Mouse (Mus musculus) heart, embryonic 14.5 days (tissue): ENCODE measurements around the gene Rsg1. TPM values are rescaled to one million over a fixed set of nuclear protein-coding genes. Genes with fewer than 3 reads are reported as not detected.
A peak's percentile ranks its signal among the peaks of the same experiment; 100 is the strongest.

ENCODE experiments used
- ATAC-seq: fragments of 200-750 bp; cut with Nextera tagmentation; 2 replicates; pipeline ENCODE4 v1.8.0; 2017; ENCODE audit warnings: low read depth, moderate TSS enrichment; ENCODE audit not compliant: insufficient number of reproducible peaks, insufficient read depth, low FRiP score
- H3K27ac ChIP-seq, 2 experiments: fragments of 200-500 bp in 1 of 2; fragments of 300-500 bp in 1 of 2; sonication (generic) in 1 of 2; replicated peaks in 1 of 2; 2 replicates each; pipeline ENCODE4 v1.5.1; 2012 to 2014; ENCODE audit warnings: low read depth in 2 of 2, low read length in 2 of 2, control low read depth in 1 of 2, mild to moderate bottlenecking in 1 of 2, mixed read lengths in 1 of 2; ENCODE audit not compliant: control insufficient read depth in 1 of 2, insufficient read depth in 1 of 2
- H3K27me3 ChIP-seq: fragments of 300-500 bp; sonication (generic); 2 replicates; pipeline ENCODE4 v1.6.1; 2014; ENCODE audit warnings: mild to moderate bottlenecking, low read length, control low read depth; ENCODE audit not compliant: control insufficient read depth, insufficient read depth
- H3K36me3 ChIP-seq: fragments of 300-500 bp; sonication (generic); 2 replicates; pipeline ENCODE4 v1.6.1; 2014; ENCODE audit warnings: mild to moderate bottlenecking, control low read depth, low read length, mixed read lengths; ENCODE audit not compliant: control insufficient read depth, insufficient read depth
- H3K4me1 ChIP-seq, 2 experiments: fragments of 200-500 bp in 1 of 2; fragments of 300-500 bp in 1 of 2; sonication (generic) in 1 of 2; 2 replicates each; pipeline ENCODE4 v1.6.1; 2012 to 2014; ENCODE audit warnings: low read length in 2 of 2, control low read depth in 1 of 2, mixed read lengths in 1 of 2; ENCODE audit not compliant: control insufficient read depth in 2 of 2, insufficient read depth in 2 of 2
- H3K4me2 ChIP-seq: fragments of 300-500 bp; sonication (generic); 2 replicates; pipeline ENCODE4 v1.6.1; 2014; ENCODE audit warnings: mild to moderate bottlenecking, low read length
- H3K4me3 ChIP-seq, 2 experiments: fragments of 200-500 bp in 1 of 2; fragments of 300-500 bp in 1 of 2; sonication (generic) in 1 of 2; 2 replicates each; pipeline ENCODE4 v1.5.1; 2012 to 2014; ENCODE audit warnings: low read length in 2 of 2, mild to moderate bottlenecking in 2 of 2, control low read depth in 1 of 2, low read depth in 1 of 2, moderate library complexity in 1 of 2; ENCODE audit not compliant: control insufficient read depth in 1 of 2, insufficient read depth in 1 of 2
- H3K9ac ChIP-seq: fragments of 300-500 bp; sonication (generic); 2 replicates; pipeline ENCODE4 v1.6.1; 2014; ENCODE audit warnings: mild to moderate bottlenecking, low read length
- H3K9me3 ChIP-seq: fragments of 300-500 bp; sonication (generic); 2 replicates; pipeline ENCODE4 v1.6.1; 2016; ENCODE audit warnings: low read length, control low read depth; ENCODE audit not compliant: control insufficient read depth
- WGBS: fragments of 180-500 bp; shearing (Covaris S2); extraction: QIAGEN DNeasy Blood & Tissue Kit; methylation state at CpG from one replicate; pipeline ENCODE4 v1.1.7; 2014; 5-methylcytosine and 5-hydroxymethylcytosine counted together
- polyA plus RNA-seq: library from polyadenylated mRNA; unstranded; fragments of >200 nt; fragmentation: Nextera tagmentation; extraction: Ambion mirVana; gene quantifications from 2 replicates; pipeline ENCODE4 v1.2.1, GENCODE M21; 2014

Gene Rsg1
- polyA plus RNA-seq, 1 experiment from 2014 or later = 1.5 TPM

- no peak overlapping the region for H3K9ac ChIP-seq
- no peak overlapping the region for H3K4me3 ChIP-seq
- H3K4me1 ChIP-seq = peaks cover 0 to 4% of the 10 kb centered on the region in 2 experiments; a peak in 1 of 4 replicates
- H3K27ac ChIP-seq = no peak overlapping the region
- no peaks in the 10 kb centered on the region for H3K36me3 ChIP-seq
- no peak overlapping the region for H3K4me2 ChIP-seq
- ATAC-seq = no peak
- 70% methylated on average over 12 of the region's 12 CpGs for WGBS
- no peaks in the 10 kb centered on the region for H3K27me3 ChIP-seq
- H3K9me3 ChIP-seq = no peaks in the 10 kb centered on the region
These were observed 45.7 kb downstream of the Rsg1 start for GRCm38 (mm10) chr4:141259413-141259812.

DNA sequence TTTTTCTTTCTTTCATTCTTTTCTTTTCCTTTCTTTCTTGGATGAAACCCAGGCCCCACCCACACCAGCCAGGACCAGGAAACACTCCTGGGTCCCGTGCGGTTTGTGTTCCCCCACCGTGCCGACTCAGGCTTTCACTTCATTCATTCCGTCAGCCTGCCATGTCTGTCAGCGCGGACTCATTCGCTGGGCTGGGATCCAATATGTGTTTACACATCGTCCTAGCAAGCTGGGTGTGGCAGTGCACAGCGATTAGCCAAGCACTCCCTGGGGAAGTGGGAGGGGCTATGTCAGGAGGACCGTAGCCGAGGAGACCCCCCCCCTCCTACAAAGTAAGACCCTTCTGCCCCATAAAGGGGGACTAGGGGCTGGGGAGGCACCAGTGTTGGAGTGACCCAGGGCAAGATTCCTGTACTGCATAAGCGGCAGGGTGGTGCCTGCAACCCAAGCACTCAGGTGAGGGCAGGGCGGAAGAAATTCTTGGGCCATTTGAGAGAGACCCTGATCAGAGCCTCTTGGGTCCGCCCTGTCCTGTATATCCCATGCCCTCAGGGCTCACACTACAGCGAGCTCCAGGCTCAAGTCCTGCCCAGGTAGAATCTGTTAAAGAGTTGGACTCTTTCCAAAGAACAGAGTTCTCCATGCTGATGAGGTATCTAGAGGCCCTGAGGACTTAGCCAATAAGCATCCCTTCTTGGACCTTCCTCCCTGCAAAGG, 46.4 kb downstream of the Rsg1 start:
- H3K36me3 ChIP-seq = no peaks in the 10 kb centered on the region
- no peaks in the 10 kb centered on the region for H3K9me3 ChIP-seq
- no peak overlapping the region for H3K27ac ChIP-seq
- no peaks in the 10 kb centered on the region for H3K27me3 ChIP-seq
- peak overlapping the region; percentile 8 to 11; a peak in 1 of 4 replicates for H3K4me3 ChIP-seq
- H3K4me1 ChIP-seq = peaks cover 0 to 4% of the 10 kb centered on the region in 2 experiments; a peak in 1 of 4 replicates
- peak overlapping the region; percentile 51 for H3K4me2 ChIP-seq
- peak; percentile 29; the same call in 1 of the 2 replicates for ATAC-seq
- peak overlapping the region; percentile 45; the same call in 1 of the 2 replicates for H3K9ac ChIP-seq
- WGBS = 48% methylated on average over 16 of the region's 16 CpGs

DNA sequence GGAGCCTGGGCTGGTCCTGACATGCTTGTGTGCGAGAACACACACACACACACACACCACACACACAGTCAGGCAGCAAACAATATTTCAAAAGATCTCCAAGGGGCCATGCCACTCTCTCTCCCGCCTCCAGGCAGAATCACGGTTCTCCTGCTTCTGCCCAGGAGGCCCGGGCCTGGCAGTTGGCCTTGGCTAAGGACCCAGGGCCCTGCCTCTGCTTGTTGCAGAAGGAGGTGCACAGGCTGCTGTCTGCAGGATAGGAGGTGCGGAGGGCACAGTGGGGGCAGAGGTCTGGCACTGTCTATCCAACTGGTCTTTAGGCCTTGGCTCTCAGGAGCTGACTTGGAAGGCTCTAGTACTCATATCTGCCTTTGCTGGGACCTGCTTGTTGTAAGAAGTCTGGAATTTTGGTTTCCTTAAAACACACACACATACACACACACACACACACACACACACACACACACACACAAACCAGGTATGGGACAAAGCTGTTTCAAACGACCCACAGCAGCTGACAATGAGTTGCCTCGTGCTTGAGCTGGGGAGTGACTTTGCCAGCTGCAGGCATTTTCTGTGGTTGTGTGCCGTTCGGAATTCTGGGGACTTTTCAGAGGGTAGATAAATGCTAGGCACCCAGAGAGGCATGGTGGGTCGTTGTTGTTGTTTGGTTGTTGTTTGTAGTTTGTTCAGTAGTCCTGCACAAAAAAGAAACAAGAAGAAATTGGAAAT, 49.3 kb downstream of the Rsg1 start:
- no peak overlapping the region for H3K9ac ChIP-seq

DNA sequence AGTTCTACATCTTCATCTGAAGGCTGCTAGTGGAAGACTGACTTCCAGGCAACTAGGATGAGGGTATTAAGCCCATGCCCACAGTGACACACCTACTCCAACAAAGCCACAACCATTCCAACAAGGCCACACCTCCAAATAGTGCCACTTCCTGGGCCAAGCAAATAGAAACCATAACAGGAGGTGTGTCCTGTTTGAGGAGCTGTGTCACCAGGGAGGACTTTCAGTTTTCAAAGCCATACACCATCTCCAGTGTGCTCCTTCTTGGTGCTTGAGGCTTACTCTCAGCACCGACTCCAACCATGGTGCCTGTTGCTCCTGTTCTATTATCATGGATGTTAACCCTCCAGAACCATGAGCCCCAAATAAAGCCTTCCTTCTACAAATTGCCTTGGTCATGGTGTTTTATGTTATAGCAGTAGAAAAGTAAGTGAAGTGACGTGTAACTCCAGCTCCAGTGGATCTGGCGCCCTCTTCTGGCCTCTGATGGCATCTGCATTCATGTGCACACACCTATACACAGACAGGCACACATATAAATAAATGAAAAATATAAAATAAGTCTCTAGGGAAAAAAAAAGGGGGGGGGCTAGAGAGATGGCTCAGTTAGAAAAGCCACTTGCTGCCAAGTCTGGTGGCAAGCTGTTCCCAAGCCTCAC, 52.4 kb downstream of the Rsg1 start:
- no peak overlapping the region for H3K27ac ChIP-seq
- no peak for ATAC-seq
- no peaks in the 10 kb centered on the region for H3K27me3 ChIP-seq
- no peaks in the 10 kb centered on the region for H3K36me3 ChIP-seq
- no peak overlapping the region for H3K4me3 ChIP-seq
- no peaks in the 10 kb centered on the region for H3K4me1 ChIP-seq
- H3K9ac ChIP-seq = no peak overlapping the region
- H3K4me2 ChIP-seq = no peak overlapping the region
- WGBS = 87% methylated on average over 3 of the region's 3 CpGs
- 0 out of 2 replicates have a peak, but pooled peaks cover 3% of the 10 kb centered on the region for H3K9me3 ChIP-seq

More for the DNA sequence above, 49.3 kb downstream of the Rsg1 start:
- H3K4me3 ChIP-seq = no peak overlapping the region
- WGBS = 72% methylated on average over 10 of the region's 10 CpGs
- H3K27ac ChIP-seq = no peak overlapping the region
- H3K27me3 ChIP-seq = no peaks in the 10 kb centered on the region
- H3K4me2 ChIP-seq = no peak overlapping the region
- H3K9me3 ChIP-seq = 0 out of 2 replicates have a peak, but pooled peaks cover 3% of the 10 kb centered on the region
- no peak for ATAC-seq
- peaks cover 0 to 4% of the 10 kb centered on the region in 2 experiments; a peak in 1 of 4 replicates for H3K4me1 ChIP-seq
- no peaks in the 10 kb centered on the region for H3K36me3 ChIP-seq

GRCm38 (mm10) chr4:141267250-141267649, 53.5 kb downstream of the Rsg1 start:
- WGBS = 77% methylated on average over 3 of the region's 3 CpGs
- Histone ChIP-seq H3K4me2 (no peak overlapping the region), H3K4me1 (peaks cover 0 to 3% of the 10 kb centered on the region in 2 experiments; a peak in 1 of 4 replicates), H3K27me3 (no peaks in the 10 kb centered on the region), H3K27ac (no peak overlapping the region), H3K9ac (no peak overlapping the region), H3K4me3 (no peak overlapping the region), H3K9me3 (0 out of 2 replicates have a peak, but pooled peaks cover 3% of the 10 kb centered on the region), H3K36me3 (no peaks in the 10 kb centered on the region)
- no peak for ATAC-seq

- H3K9me3 ChIP-seq = 0 out of 2 replicates have a peak, but pooled peaks cover 3% of the 10 kb centered on the region
- no peaks in the 10 kb centered on the region for H3K36me3 ChIP-seq
- H3K4me1 ChIP-seq = peaks cover 0 to 3% of the 10 kb centered on the region in 2 experiments; a peak in 1 of 4 replicates
- no peak overlapping the region for H3K27ac ChIP-seq
- H3K9ac ChIP-seq = no peak overlapping the region
- no peak for ATAC-seq
- no peak overlapping the region for H3K4me3 ChIP-seq
- no peak overlapping the region for H3K4me2 ChIP-seq
- WGBS = 38% methylated on average over 9 of the region's 9 CpGs
- H3K27me3 ChIP-seq = no peaks in the 10 kb centered on the region
These were observed 54.1 kb downstream of the Rsg1 start for GRCm38 (mm10) chr4:141267837-141268236.

DNA sequence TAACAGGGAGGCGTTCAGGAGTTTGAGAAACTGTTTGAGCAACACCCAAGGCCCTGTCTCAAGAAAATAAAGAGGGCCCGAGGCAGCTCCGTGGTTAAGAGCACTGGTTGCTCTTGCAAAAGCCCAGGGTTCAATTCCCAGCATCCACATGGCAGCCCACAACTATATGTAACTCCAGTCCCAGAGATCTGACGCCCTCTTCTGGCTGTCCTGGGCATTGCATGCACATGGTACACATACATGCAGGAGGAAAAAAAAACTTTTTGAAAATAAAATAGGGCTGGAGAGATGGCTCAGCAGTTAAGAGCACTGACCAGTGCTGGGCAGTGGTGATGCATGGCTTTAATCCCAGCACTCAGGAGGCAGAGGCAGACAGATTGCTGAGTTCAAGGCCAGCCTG, 54.6 kb downstream of the Rsg1 start:
- Histone ChIP-seq H3K4me3 (no peak overlapping the region), H3K9me3 (0 out of 2 replicates have a peak, but pooled peaks cover 3% of the 10 kb centered on the region), H3K27me3 (no peaks in the 10 kb centered on the region), H3K4me1 (peaks cover under 1 to 6% of the 10 kb centered on the region in 2 experiments; a peak in 3 of 4 replicates), H3K9ac (no peak overlapping the region), H3K27ac (no peak overlapping the region), H3K4me2 (no peak overlapping the region), H3K36me3 (no peaks in the 10 kb centered on the region)
- 74% methylated on average over 4 of the region's 4 CpGs for WGBS
- no peak for ATAC-seq
